Mouse (Mus musculus) B cell, adult 2 months (primary cell): ENCODE results near the gene Fgfr2.
"Not testable (repeated sequence)": the region's sequence is repeated elsewhere in the genome, so short reads cannot be mapped to it uniquely, and the experiment has no call there.

ENCODE experiments used
- DNase-seq, 2 experiments: peaks; one replicate each; pipeline ENCODE4 v3.0.0; 2022

Fgfr2 gene

GRCm38 (mm10) chr7:131187996-131188395 lies 1935.2 kb downstream of the Fgfr2 start:
- no peak for DNase-seq

- DNase-seq, result no peak
Observed at GRCm38 (mm10) chr7:131187047-131187446, 1936.1 kb downstream of the Fgfr2 start.

GRCm38 (mm10) chr7:131184339-131184738 lies 1938.8 kb downstream of the Fgfr2 start:
- no peak for DNase-seq

GRCm38 (mm10) chr7:131182685-131183084 lies 1940.5 kb downstream of the Fgfr2 start:
- DNase-seq, result peak; percentile 12

GRCm38 (mm10) chr7:131174121-131174520 lies 1949.0 kb downstream of the Fgfr2 start, which contains the start of gene 5430419D17Rik:
5430419D17Rik (plus strand) TSS chr7:131174402.
- no peak for DNase-seq

- DNase-seq, result no peak
Observed at GRCm38 (mm10) chr7:131169099-131169498, 1954.1 kb downstream of the Fgfr2 start.

GRCm38 (mm10) chr7:131167771-131168170 lies 1955.4 kb downstream of the Fgfr2 start:
- no peak for DNase-seq

GRCm38 (mm10) chr7:131162251-131162650 lies 1960.9 kb downstream of the Fgfr2 start:
- no peak for DNase-seq

GRCm38 (mm10) chr7:131153044-131153443 lies 1970.1 kb downstream of the Fgfr2 start:
- DNase-seq, result no peak

- DNase-seq, result no peak
Observed at GRCm38 (mm10) chr7:131150179-131150578, 1973.0 kb downstream of the Fgfr2 start.

GRCm38 (mm10) chr7:131146214-131146613 lies 1976.9 kb downstream of the Fgfr2 start, which contains the start of gene 4933402N03Rik:
4933402N03Rik (minus strand) TSS chr7:131146314.
- no peak for DNase-seq

GRCm38 (mm10) chr7:131133181-131133580 lies 1990.0 kb downstream of the Fgfr2 start:
- DNase-seq, result no peak

GRCm38 (mm10) chr7:131130021-131130420 lies 1993.1 kb downstream of the Fgfr2 start:
- DNase-seq, result no peak

GRCm38 (mm10) chr7:131122210-131122807 lies 2000.8 kb downstream of the Fgfr2 start:
- no peak for DNase-seq

- no peak for DNase-seq
Observed at GRCm38 (mm10) chr7:131114434-131114833, 2008.7 kb downstream of the Fgfr2 start.

GRCm38 (mm10) chr7:131113676-131114075 lies 2009.5 kb downstream of the Fgfr2 start:
- DNase-seq, result no peak

- peak; percentile 41 to 48 for DNase-seq
Observed at GRCm38 (mm10) chr7:131112486-131112885, 2010.7 kb downstream of the Fgfr2 start.

GRCm38 (mm10) chr7:131082403-131082802 lies 2040.7 kb downstream of the Fgfr2 start:
- DNase-seq, result not testable (repeated sequence)

- DNase-seq, result peak; percentile 11 to 18
Observed at GRCm38 (mm10) chr7:131075956-131076355, 2047.2 kb downstream of the Fgfr2 start.

- not testable (repeated sequence) for DNase-seq
Observed at GRCm38 (mm10) chr7:131074098-131074497, 2049.1 kb downstream of the Fgfr2 start.

GRCm38 (mm10) chr7:131073476-131073875 lies 2049.7 kb downstream of the Fgfr2 start:
- DNase-seq, result not testable (repeated sequence)

- peak; percentile 10 to 14 for DNase-seq
Observed at GRCm38 (mm10) chr7:131068191-131068590, 2055.0 kb downstream of the Fgfr2 start.

- no peak for DNase-seq
Observed at GRCm38 (mm10) chr7:131062541-131062940, 2060.6 kb downstream of the Fgfr2 start.

- not testable (repeated sequence) for DNase-seq
Observed at GRCm38 (mm10) chr7:131059808-131060207, 2063.3 kb downstream of the Fgfr2 start.

- not testable (repeated sequence) for DNase-seq
Observed at GRCm38 (mm10) chr7:131057918-131058317, 2065.2 kb downstream of the Fgfr2 start.
